Mouse (Mus musculus) heart, adult 9 months (tissue): ENCODE data around the gene Nr2e3.
"Not testable (repeated sequence)": the region's sequence is repeated elsewhere in the genome, so short reads cannot be mapped to it uniquely, and the experiment has no call there.

Experiments
- DNase-seq, 2 experiments: peaks; one replicate each; pipeline ENCODE4 v3.0.0; 2022; ENCODE audit warnings: low spot score in 2 of 2

Nr2e3 gene

DNA sequence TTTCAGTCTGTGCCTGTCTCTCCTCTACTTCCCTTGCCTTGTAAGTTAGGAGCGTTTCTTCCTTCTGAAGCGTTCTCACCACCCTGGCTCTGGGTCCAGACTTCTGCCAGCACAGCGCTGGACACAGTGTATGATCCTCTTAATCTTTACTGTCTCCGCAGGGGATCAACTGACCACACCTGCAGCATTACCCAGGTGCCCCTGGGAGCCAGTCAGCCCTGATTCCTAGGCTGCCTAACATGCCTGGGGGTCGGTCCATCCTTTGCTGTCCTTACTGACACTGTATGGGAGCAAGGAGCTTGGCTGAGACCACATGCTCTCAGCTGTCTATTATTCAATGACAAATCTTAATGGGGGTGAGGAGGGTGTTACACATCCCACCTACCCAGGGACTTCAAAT lies 10.5 kb downstream of the Nr2e3 start:
- DNase-seq = no peak

DNA sequence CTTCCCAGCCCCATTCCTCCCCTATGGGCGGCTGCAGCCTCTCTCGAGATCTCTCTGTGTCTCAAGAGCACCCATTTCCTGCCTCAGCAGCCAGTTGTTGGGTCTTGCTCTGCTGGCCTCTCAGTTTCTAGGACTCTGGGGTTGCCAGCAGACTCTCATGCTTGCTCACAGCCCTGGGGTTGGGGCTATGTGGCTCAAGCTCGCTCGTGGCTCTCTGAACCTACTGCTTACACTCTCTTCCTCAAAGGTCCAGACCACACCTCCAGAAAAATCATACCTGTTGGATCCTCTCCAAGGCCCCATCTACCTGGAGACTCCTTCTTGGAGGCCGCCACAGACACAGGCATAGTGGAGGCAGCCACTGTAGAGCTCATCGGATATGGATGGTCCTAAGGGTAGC lies 10.9 kb downstream of the Nr2e3 start:
- DNase-seq = no peak

DNA sequence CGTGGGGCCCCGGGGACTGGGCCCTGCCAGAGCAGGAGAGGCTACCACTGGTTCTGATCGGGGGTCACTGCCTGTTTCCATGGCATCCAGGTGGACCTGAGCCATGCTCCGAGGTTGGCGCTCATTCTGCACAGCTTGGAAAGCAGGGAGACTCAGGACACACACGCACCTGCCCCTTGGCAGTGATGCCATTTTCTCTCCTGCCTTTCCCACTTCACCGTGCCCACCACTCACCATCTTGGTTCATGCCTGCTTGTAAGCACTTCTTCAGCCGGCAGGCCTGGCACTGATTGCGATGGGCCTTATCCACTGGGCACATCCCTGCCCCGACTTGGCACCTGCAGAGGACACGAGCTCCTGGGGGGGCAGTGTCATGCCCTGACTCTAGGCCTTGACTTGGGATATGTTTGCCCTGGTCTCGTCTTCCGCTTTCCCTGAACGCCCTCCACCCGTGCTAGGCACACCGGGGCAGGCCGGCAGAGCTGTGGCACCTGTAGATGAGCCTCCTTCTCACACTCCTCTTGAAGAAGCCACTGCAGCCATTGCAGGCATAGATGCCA lies 11.7 kb downstream of the Nr2e3 start:
- no peak for DNase-seq

DNA sequence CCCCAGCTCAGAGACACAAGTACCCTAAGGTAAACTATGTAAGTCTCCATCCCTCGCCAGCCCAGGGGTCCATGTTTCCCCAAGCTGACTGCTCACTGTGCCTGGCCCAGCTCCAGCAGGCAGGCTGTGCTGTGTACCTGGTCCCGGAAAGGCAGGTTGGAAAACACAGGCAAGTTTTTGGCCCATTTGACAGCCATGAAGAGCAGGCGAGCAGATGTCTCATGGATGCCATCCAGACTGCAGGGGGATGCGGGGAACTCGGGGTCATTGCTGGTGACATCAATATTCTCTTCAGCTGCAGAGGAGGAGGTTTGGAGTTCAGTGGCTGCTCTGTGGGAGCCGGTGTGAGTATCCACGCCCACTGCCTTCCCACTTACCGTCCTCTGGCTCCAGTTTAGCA lies 12.2 kb downstream of the Nr2e3 start:
- DNase-seq = no peak

DNA sequence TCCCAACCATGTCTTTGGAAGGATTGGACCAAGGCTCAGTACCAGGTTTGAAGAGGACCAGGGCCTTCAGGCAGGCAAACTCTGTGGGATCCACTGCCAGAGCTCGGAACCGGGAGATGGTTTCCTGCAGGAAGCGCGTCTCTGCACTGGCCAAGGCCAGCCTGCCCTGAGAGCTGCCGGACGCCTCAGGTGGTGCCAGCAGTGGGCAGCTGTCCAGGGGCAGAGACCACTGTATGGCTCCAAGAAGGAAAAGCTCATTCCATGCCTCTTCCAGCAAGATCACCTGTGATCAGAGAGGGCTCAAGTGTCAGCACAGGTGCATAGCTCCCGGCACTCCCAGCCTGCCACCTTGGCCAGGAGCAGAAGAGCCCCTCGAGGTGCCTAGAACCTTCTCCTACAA lies 13.2 kb downstream of the Nr2e3 start:
- DNase-seq = no peak

DNA sequence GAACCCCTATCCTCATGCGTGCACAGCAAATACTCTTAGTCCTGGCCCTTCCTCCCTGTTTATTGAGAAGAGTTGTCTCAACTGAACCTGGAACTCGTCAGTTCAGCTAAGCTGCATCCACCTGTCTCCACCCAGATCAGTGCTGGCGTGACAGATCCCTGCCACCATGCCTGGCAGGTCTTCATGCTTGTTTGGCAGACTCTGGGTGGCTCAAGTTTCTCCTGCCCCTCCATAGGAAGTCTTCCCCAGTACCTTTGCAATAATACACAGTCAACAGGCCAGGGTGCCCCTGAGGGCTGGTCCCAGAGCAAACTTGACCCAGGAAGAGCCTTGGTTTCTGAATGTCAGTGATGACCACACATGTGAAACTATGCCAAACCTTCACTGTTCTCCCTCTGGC lies 15.2 kb downstream of the Nr2e3 start:
- no peak for DNase-seq

DNA sequence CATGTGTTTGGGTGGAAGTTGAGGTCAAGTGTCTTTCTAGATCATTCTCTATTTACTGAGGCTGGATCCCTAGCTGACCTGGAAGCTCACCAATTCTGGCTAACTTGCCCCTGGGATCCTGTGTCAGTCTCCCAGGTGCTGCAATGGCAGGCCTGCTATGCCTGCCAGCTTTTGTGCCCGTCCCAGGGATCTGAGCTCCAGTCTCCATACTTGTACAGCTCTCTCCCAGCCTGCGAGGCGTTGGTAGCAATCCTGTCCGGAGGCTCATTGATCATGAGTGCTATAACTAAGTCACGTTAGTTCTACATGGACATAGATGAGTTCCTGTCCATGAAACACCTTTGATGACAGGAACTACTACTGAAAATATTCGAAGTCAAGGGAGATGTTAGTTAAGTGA lies 16.6 kb downstream of the Nr2e3 start:
- no peak for DNase-seq

DNA sequence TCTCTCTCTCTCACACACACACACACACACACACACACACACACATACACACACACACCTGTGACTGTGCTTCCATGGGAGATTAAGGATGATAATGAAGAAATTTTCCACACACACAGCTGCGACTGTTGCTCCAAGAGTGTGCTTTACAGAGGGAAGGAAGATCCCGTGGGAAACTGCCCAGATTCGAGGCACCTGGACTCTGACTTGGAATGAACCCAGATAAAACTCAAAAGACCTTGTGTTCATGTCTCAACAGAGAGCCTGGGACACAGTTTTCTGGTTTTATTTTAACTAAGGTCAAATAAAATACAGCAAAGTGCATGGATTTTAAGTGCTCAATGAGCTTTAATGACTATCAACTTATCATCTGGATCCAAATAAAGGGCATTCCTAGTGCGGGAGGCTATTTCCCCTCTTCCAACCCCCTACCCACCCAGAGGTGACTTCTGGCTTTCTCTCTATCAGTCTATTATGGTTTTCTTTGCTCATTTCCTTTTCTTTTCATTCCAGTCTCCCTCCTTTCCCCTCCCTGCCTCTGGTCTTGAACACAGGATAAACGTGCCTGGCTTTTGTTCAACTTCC lies 17.9 kb downstream of the Nr2e3 start:
- no peak for DNase-seq

DNA sequence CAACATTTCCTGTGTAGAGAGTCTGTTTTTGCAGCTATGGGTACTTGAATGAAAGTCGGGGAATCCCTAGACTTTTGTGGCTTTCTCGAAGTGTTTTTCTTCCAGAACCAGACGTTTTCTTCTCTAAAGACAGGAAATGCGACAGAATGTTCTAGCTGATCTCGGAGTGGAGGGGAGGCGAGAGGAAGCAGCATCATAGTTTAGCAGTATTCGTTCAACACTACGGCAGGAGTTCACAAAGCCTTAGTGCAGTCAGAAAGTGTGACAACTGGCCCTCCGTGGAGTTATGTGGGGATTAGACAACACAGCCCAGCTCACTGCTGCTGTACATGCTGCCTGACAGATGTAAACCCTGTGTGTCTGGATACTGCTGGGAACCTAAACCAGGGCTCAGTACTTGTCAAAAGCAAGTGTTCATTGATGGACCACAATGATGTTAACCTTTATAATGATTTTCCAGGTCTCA lies 18.5 kb downstream of the Nr2e3 start:
- no peak for DNase-seq

DNA sequence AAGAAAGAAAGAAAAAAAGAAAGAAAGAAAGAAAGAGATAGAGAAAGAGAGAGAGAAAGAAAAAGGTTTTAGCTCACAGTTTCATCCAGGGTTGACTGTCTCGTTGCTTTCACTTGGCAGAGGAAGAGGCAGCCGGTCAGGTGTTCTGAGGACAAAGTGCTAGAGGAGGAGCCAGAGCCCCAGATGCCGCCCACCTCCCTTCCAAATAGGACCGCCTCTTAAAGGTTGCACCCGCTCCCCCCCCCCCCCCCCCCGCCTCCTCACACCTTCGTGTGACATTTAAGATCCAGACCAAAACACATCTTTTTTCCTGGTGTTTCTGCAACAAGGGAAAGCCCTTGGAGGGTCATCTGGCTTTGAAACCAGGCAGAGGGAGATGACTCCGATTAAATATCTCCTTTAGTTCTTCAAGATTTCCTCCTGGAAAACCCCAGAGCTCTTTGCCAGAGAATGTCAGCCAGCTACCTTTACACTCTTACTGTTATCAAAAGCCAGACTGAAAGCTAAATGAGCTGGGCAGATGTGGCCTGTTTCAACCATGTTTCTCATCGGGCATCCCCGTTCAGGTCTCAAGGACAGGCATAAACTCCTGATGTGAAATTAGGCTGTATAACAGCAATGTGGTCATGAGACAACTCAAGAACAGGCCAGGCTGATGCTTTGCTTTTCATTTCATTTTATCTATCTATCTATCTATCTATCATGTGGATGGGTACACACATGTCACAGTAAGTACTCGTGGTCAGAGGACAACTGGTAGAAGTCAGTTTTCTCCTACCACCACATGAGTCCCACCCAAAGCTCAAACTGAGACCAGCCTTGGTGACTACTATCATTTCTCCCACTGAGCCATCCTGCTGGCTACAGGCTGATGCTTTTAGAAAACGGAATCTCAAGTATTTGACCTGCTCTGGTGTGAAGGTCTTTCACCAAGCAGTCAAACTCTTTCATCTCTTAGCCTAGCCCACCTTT lies 19.3 kb downstream of the Nr2e3 start:
- no peak for DNase-seq

DNA sequence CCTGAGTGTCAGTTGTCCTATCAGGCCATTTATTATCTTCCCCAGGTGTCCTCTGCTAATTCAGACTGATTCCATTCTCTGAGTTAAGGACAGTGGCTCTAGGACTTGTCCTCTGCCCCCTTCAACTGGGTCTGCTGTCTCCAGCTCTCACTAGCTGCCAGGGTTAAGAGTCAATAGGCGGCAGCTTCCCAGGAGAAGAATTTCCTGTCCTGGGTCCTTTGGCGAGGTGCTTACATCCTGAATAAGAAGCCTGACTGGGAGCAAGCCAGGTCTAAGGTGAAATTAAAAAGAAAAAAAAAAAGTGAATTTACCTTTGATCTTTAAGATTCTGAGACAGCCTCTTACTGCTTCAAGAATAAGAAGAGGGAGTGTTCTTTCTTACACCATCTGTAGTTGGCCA lies 20.8 kb downstream of the Nr2e3 start:
- DNase-seq = no peak

DNA sequence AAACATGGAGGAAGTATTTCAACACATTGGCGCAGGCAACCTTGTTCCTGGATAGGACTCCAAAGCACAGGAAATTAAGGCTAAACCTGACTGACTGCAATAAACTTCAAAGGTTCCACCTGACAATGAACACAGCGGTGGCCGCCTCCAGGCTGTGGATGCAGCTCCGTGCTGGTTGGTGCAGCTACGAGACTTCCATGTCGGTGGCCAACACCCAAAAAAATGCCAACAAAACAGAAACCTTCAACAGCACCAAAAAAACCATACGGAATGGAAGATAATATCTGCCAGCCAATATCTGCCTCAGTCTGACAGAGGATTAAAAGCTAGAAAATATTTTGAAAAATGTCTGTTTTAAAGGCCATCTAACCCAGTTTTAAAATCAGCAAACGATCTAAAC lies 21.9 kb downstream of the Nr2e3 start:
- DNase-seq = no peak

DNA sequence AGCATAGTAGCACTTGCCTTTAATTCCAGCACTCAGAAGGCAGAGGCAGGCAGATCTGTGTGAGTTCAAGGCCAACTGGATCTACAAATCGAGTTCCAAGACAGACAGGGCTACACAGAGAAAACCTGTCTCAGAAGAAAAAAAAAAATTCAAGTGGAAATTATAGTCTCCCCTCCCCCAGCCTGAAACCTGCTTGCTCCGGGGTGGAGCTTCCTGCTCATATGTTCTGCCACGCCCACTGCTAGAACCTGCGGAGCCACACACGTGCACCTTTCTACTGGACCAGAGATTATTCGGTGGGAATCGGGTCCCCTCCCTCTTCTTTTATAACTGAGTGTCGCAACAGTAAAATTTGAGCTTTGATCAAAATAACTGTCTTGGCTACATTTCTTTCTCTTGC lies 24.6 kb downstream of the Nr2e3 start:
- DNase-seq = not testable (repeated sequence)

DNA sequence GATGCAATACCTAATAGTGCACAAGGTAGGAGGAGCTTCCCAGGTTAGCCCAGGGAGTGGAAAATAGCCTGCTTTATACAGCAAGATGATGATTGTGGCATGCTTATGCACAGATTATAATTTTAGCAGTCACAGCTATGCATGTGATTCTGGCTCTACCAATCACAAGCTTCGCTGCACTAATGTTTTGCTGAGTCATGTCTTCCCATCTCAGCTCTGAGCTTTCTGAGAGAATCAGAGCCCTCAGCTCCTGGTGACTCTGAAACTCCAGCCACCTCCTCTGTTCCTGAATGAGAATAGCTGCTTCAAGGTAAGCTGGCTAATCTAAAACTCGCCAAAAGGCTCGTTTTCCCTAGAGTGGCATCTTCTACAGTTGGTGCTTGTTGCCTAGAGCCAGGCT lies 30.2 kb downstream of the Nr2e3 start:
- DNase-seq = no peak

DNA sequence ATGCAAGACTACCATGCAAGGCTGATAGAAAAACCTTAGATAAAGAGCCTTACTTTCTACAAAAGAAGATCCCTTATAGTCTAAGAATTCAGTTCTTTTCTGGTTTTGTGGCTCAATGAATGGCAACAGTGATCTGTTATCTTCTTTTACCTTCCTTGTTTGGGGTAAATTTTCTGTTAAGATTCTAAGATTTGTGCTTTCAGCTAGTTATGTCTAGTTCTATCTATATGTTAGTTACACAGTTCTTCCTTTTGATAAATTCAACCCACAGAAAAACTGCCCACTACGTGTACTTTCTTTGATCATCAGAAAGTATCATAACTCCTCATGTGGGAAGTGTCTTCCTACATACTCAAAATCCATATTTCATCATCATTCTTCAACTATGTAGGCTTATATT lies 45.7 kb downstream of the Nr2e3 start:
- no peak for DNase-seq

DNA sequence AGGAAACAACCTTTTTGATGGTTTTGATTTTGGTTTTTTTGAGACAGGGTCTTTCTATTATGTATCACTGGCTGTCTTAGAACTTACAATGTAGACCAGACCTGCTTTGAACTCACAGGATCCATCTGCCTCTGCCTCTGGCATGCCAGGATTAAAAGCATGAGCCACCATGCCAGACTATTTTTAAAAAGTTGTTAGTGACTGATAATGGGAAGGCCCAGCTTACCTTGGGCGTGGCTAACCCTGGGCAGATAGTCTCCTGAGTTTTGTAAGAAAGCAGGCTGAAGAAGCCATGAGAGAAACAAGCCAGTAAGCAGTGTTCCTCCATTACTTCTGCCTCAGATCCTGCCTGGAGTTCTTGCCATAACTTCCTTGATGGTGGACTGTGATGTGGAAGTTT lies 57.1 kb downstream of the Nr2e3 start:
- no peak for DNase-seq
